Mouse (Mus musculus): ENCODE data around the gene Prss36.

- TF ChIP-seq TAL1 (IDR thresholded peaks at IDR 0.05; ENCODE audit: low read length) (no peak), GATA1 (IDR thresholded peaks at IDR 0.05; ENCODE audit: low read length) (no peak)
These were observed 52.0 kb downstream of the Prss36 start for GRCm38 (mm10) chr7:127894480-127894879.

All from erythroblast, embryonic 14.5 days (primary cell).